Mouse (Mus musculus) forebrain, embryonic 16.5 days (tissue): ENCODE results near the gene Zfc3h1. TPM values are rescaled to one million over a fixed set of nuclear protein-coding genes. Genes with fewer than 3 reads are reported as not detected.

Experiments
- polyA plus RNA-seq: library from polyadenylated mRNA; unstranded; fragments of >200 nt; fragmentation: Nextera tagmentation; extraction: Ambion mirVana; gene quantifications from 2 replicates; pipeline ENCODE4 v1.2.1, GENCODE M21; 2015

Zfc3h1 gene
- polyA plus RNA-seq, 1 experiment from 2014 or later, result 21.2 TPM

Other genes starting within 250 kb of the Zfc3h1 start
- 0.24 and 0.25 TPM in 2 replicates for gene Tph2, start 199.9 kb upstream of the Zfc3h1 start, polyA plus RNA-seq
- gene Tbc1d15, start 133.5 kb upstream of the Zfc3h1 start, polyA plus RNA-seq, result 39.9 and 41.0 TPM in 2 replicates
- 5.1 and 6.0 TPM in 2 replicates for gene Rab21, start 69.4 kb upstream of the Zfc3h1 start, polyA plus RNA-seq
- 40.8 and 43.9 TPM in 2 replicates for gene Tmem19, start 22.5 kb upstream of the Zfc3h1 start, polyA plus RNA-seq
- gene Thap2, start 516 bp upstream of the Zfc3h1 start, polyA plus RNA-seq, result 27.2 and 30.7 TPM in 2 replicates
- gene A930009A15Rik, start 185.0 kb downstream of the Zfc3h1 start, polyA plus RNA-seq, result 0.22 TPM in 1 of 2 replicates, not detected in the other
- 0.56 and 0.77 TPM in 2 replicates for gene Lgr5, start 202.8 kb downstream of the Zfc3h1 start, polyA plus RNA-seq